Mouse (Mus musculus): ENCODE results near the gene Pip5k1c. TPM values are rescaled to one million over a fixed set of nuclear protein-coding genes. Genes with fewer than 3 reads are reported as not detected.
A peak's percentile ranks its signal among the peaks of the same experiment; 100 is the strongest.

Pip5k1c gene
- polyA plus RNA-seq, 1 experiment from 2014 or later: 47.0 TPM

- Histone ChIP-seq H3K4me2 (peak overlapping the region; percentile 83), H3K9ac (peak overlapping the region; percentile 45), H3K4me1 (peaks cover 44% of the 10 kb centered on the region), H3K36me3 (no peaks in the 10 kb centered on the region), H3K27me3 (peaks cover 41% of the 10 kb centered on the region), H3K9me3 (no peaks in the 10 kb centered on the region), H3K27ac (peak overlapping the region; percentile 76), H3K4me3 (peak overlapping the region; percentile 50)
- peak; percentile 53; the same call in 1 of the 2 replicates for ATAC-seq (ENCODE audit: borderline replicate concordance, extremely low read depth, low FRiP score, low TSS enrichment)
- WGBS: 2% methylated on average over 54 of the region's 54 CpGs
Measured at GRCm38 (mm10) chr10:81285694-81286450, 6.9 kb upstream of the Pip5k1c start.

DNA sequence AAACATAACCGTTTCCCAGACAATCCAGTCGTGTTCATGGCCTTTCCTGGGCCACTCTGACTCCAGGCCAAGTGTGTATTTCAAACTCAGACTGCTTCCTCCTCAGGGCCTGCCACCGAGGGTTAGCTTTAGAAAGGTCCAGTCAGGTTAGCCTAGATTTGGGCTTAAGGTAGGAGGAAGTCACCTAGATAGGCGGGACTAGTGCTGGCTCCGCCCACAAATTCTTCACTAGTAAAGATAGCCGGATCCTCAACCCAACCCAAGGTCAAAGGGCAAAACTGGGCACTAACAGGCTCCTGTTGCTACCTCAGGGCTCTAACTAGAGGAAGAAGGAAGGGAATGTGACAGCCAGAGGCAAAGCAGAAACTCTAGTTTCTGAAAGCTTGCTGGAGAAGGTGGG is 6.2 kb upstream of the Pip5k1c start:
- WGBS: 29% methylated on average over 6 of the region's 6 CpGs
- H3K4me3 ChIP-seq: no peak overlapping the region

DNA sequence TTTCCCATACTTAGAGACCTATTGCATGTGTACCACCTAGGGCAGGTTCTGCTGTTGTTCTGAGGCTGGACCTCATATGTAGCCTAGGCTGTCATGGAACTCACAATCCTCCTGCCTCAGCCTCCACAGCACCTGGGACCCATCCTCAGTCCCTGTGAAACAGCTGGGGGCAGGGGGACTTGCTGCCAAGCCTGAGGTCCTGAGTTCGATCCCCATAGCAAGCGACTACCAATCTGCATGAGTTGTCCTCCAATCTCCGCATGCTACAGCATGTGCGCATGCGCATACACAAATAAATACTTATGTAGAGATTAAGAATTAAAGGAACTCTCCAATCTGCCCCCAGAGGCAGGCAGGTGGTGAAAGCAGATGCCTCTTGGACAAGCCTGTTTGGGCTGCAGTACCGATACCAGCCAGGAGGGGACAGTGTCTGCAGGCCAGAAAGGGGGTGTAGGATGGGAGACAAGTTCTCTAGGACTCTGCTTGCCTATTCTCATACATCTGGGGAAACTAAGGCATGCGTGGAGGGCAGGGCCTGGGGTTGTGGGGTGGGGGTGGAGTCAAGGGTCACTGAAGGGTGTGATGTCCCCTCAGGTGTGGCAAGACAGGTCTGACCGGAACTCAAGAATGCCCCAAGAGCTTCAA is 5.1 kb upstream of the Pip5k1c start:
- H3K9me3 ChIP-seq: no peaks in the 10 kb centered on the region
- peaks cover 38% of the 10 kb centered on the region for H3K27me3 ChIP-seq
- H3K4me1 ChIP-seq: peaks cover 50% of the 10 kb centered on the region
- peak overlapping the region; percentile 12; the same call in 1 of the 2 replicates for H3K4me2 ChIP-seq
- 50% methylated on average over 8 of the region's 8 CpGs for WGBS
- no peak overlapping the region for H3K4me3 ChIP-seq
- peak overlapping the region; percentile 43; the same call in 1 of the 2 replicates for H3K27ac ChIP-seq
- H3K36me3 ChIP-seq: no peaks in the 10 kb centered on the region
- ATAC-seq (ENCODE audit: borderline replicate concordance, extremely low read depth, low FRiP score, low TSS enrichment): no peak
- no peak overlapping the region for H3K9ac ChIP-seq

More for the DNA sequence above, 6.2 kb upstream of the Pip5k1c start:
- peaks cover 50% of the 10 kb centered on the region for H3K4me1 ChIP-seq
- H3K27ac ChIP-seq: peak overlapping the region; percentile 53; the same call in 1 of the 2 replicates
- peak overlapping the region; percentile 83; the same call in 1 of the 2 replicates for H3K4me2 ChIP-seq
- H3K27me3 ChIP-seq: peaks cover 42% of the 10 kb centered on the region
- ATAC-seq (ENCODE audit: borderline replicate concordance, extremely low read depth, low FRiP score, low TSS enrichment): no peak
- H3K9me3 ChIP-seq: no peaks in the 10 kb centered on the region
- no peak overlapping the region for H3K9ac ChIP-seq
- no peaks in the 10 kb centered on the region for H3K36me3 ChIP-seq

DNA sequence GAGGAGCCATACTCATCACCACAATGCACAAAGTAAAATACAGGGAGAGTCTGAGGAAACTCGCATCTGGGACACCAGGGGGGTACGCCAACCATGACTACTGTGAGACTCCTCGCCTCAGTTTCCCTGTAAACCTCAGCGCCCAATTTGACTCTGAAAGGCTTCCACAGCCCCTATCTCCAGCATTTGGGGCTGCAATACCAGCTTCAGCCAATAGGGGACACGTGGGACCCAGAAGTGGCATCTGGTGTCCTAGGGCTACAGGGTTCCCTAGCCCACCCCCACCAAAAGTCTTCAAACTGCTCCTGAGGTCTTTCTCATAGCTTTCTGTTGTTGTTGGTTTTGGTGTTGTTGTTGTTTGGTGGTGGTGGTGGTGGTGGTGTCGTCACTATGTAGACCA is 4.2 kb upstream of the Pip5k1c start:
- Histone ChIP-seq H3K9me3 (no peaks in the 10 kb centered on the region), H3K36me3 (no peaks in the 10 kb centered on the region), H3K27ac (peak overlapping the region; percentile 43; the same call in 1 of the 2 replicates), H3K4me3 (no peak overlapping the region), H3K9ac (no peak overlapping the region), H3K4me2 (peak overlapping the region; percentile 12; the same call in 1 of the 2 replicates), H3K27me3 (peaks cover 30% of the 10 kb centered on the region), H3K4me1 (peaks cover 52% of the 10 kb centered on the region)
- no peak for ATAC-seq (ENCODE audit: borderline replicate concordance, extremely low read depth, low FRiP score, low TSS enrichment)
- WGBS: 28% methylated on average over 6 of the region's 6 CpGs

DNA sequence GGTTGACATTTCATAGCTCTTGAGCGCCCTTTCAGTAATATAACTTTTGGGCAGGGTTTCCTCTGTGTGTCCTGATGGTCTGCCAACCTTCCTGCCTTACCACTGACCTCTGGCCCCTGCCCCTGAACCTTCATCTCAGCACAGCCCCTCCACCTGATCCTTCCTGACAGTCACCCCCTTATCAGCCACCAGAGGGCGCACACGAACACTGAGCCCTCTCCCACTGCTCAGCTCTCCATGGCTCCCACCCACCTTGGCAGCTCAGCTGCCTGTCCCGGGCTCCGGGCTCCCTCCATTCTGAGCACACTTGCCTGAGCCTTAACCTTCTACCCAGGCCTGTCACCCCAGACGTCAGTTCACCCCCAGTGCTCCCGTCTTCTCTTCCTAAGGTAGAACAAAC is 3.5 kb upstream of the Pip5k1c start:
- H3K27ac ChIP-seq: peak overlapping the region; percentile 91
- no peaks in the 10 kb centered on the region for H3K36me3 ChIP-seq
- peaks cover 59% of the 10 kb centered on the region for H3K4me1 ChIP-seq
- peaks cover 24% of the 10 kb centered on the region for H3K27me3 ChIP-seq
- WGBS: 4% methylated on average over 7 of the region's 7 CpGs
- H3K9ac ChIP-seq: no peak overlapping the region
- no peak for ATAC-seq (ENCODE audit: borderline replicate concordance, extremely low read depth, low FRiP score, low TSS enrichment)
- peak overlapping the region; percentile 46 for H3K4me2 ChIP-seq
- peak overlapping the region; percentile 33; the same call in 1 of the 2 replicates for H3K4me3 ChIP-seq
- H3K9me3 ChIP-seq: no peaks in the 10 kb centered on the region

DNA sequence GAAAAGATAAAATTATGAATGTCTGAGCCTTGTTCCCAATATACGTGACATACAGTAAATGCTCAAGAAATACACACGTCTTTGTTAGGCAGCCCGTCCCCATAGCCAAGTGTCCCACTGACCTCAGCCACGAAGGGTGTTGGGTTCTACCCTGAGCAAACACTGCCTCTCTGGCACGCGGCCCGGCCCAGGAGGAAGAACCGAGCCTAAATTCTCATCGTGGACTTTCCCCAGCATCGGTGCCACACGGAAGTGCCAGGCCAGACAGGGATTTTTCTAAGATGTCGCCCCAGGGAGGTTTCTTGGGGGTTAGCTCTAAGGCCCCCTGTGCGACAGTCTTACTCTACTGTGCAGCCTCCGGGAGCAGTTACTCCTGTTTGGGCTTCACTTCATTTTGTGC is 3.0 kb upstream of the Pip5k1c start:
- H3K27me3 ChIP-seq: peaks cover 18% of the 10 kb centered on the region
- peak overlapping the region; percentile 33 for H3K4me3 ChIP-seq
- 36% methylated on average over 14 of the region's 14 CpGs for WGBS
- H3K4me2 ChIP-seq: peak overlapping the region; percentile 46
- H3K27ac ChIP-seq: peak overlapping the region; percentile 91
- H3K9me3 ChIP-seq: no peaks in the 10 kb centered on the region
- H3K9ac ChIP-seq: no peak overlapping the region
- H3K36me3 ChIP-seq: no peaks in the 10 kb centered on the region
- H3K4me1 ChIP-seq: peaks cover 60% of the 10 kb centered on the region
- ATAC-seq (ENCODE audit: borderline replicate concordance, extremely low read depth, low FRiP score, low TSS enrichment): no peak

- Histone ChIP-seq H3K4me1 (peaks cover 52% of the 10 kb centered on the region), H3K27ac (peak overlapping the region; percentile 91), H3K27me3 (peaks cover 10% of the 10 kb centered on the region; the same call in 1 of the 2 replicates), H3K9ac (peak overlapping the region; percentile 6; the same call in 1 of the 2 replicates), H3K4me2 (peak overlapping the region; percentile 46), H3K9me3 (no peaks in the 10 kb centered on the region), H3K4me3 (peak overlapping the region; percentile 33), H3K36me3 (no peaks in the 10 kb centered on the region)
- 15% methylated on average over 24 of the region's 24 CpGs for WGBS
- ATAC-seq (ENCODE audit: borderline replicate concordance, extremely low read depth, low FRiP score, low TSS enrichment): no peak
Measured at GRCm38 (mm10) chr10:81290698-81291460, 1.9 kb upstream of the Pip5k1c start.

DNA sequence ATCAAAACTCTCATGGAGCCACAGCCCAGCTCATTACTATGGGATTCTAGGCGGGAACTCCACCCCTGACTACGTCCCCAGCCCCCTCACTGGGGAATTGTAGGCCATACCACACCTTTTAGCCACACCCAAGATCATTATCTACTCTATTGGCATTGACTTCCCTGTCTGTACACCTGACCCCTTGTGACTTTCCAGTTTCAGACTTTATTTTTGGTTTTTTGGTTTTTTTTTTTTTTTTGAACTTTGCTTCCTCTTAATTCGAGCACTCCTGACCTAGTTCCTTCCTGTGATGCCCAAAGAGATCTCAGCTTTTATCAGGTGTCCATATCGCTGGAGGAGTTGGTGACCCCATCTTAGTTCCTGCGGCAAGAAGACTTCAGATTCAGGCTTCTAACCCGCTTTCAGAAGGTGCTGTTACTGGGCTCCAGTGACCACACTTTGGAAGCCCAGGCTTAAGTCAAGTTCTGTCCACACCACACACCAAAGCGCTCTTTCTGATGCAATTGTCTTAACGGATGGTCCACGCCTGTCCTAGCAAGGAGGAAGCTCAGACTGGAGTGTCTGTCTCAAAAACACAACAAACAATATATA is 1.2 kb upstream of the Pip5k1c start, which contains the start of gene Tjp3:
Gene Tjp3, minus strand, starts transcription at position 71 of the 594 bp plus-strand sequence.
- no peak for ATAC-seq (ENCODE audit: borderline replicate concordance, extremely low read depth, low FRiP score, low TSS enrichment)
- peaks cover 45% of the 10 kb centered on the region for H3K4me1 ChIP-seq
- H3K9me3 ChIP-seq: no peaks in the 10 kb centered on the region
- H3K36me3 ChIP-seq: no peaks in the 10 kb centered on the region
- H3K27me3 ChIP-seq: peaks cover 10% of the 10 kb centered on the region; the same call in 1 of the 2 replicates
- peak within 1 kb of the TSS; percentile 91 for H3K27ac ChIP-seq
- peak within 1 kb of the TSS; percentile 33 for H3K4me3 ChIP-seq
- H3K4me2 ChIP-seq: peak within 1 kb of the TSS; percentile 95
- H3K9ac ChIP-seq: peak within 1 kb of the TSS; percentile 6; the same call in 1 of the 2 replicates
- 57% methylated on average over 9 of the region's 9 CpGs for WGBS

GRCm38 (mm10) chr10:81293334-81294030 is 719 bp downstream of the Pip5k1c start:
- Histone ChIP-seq H3K27ac (peak overlapping the region; percentile 85), H3K4me1 (peaks cover 50% of the 10 kb centered on the region), H3K4me3 (peak overlapping the region; percentile 78), H3K4me2 (peak overlapping the region; percentile 95), H3K27me3 (peaks cover 10% of the 10 kb centered on the region; the same call in 1 of the 2 replicates), H3K36me3 (no peaks in the 10 kb centered on the region), H3K9ac (peak overlapping the region; percentile 71), H3K9me3 (no peaks in the 10 kb centered on the region)
- no peak for ATAC-seq (ENCODE audit: borderline replicate concordance, extremely low read depth, low FRiP score, low TSS enrichment)
- WGBS: 1% methylated on average over 25 of the region's 25 CpGs

GRCm38 (mm10) chr10:81294442-81294841 is 1.7 kb downstream of the Pip5k1c start:
- 47% methylated on average over 8 of the region's 8 CpGs for WGBS
- Histone ChIP-seq H3K27ac (no peak overlapping the region), H3K4me2 (peak overlapping the region; percentile 95), H3K4me1 (peaks cover 51% of the 10 kb centered on the region), H3K36me3 (no peaks in the 10 kb centered on the region), H3K4me3 (peak overlapping the region; percentile 78), H3K9ac (peak overlapping the region; percentile 71; the same call in 1 of the 2 replicates), H3K9me3 (no peaks in the 10 kb centered on the region), H3K27me3 (peaks cover 10% of the 10 kb centered on the region; the same call in 1 of the 2 replicates)
- no peak for ATAC-seq (ENCODE audit: borderline replicate concordance, extremely low read depth, low FRiP score, low TSS enrichment)
